Mouse (Mus musculus): ENCODE results near the gene Prm2. TPM values are rescaled to one million over a fixed set of nuclear protein-coding genes. Genes with fewer than 3 reads are reported as not detected.

Gene Prm2
- polyA plus RNA-seq, 1 experiment from 2014 or later: not detected

GRCm38 (mm10) chr16:10788866-10789265, 7.1 kb downstream of the Prm2 start:
- ATAC-seq (ENCODE audit: low FRiP score): no peak
- Histone ChIP-seq H3K9ac (ENCODE audit: low read depth, low read length) (no peak overlapping the region), H3K4me3 (ENCODE audit: low read depth, low read length) (no peak overlapping the region), H3K36me3 (ENCODE audit: control insufficient read depth, insufficient read depth, low read length) (no peaks in the 10 kb centered on the region), H3K4me1 (replicated peaks; ENCODE audit: control insufficient read depth, insufficient read depth, low read length) (no peaks in the 10 kb centered on the region; the same call in 1 of the 2 replicates), H3K4me2 (replicated peaks; ENCODE audit: low read depth, low read length) (no peak overlapping the region), H3K27ac (ENCODE audit: low read depth, low read length) (no peak overlapping the region), H3K9me3 (ENCODE audit: control insufficient read depth, low read length) (no peaks in the 10 kb centered on the region), H3K27me3 (ENCODE audit: control insufficient read depth, insufficient read depth, low read length) (peaks cover 10% of the 10 kb centered on the region)
- DNase-seq (ENCODE audit: low spot score): no peak
- 47% methylated on average over 4 of the region's 4 CpGs for WGBS

- no peaks in the 10 kb centered on the region for H3K36me3 ChIP-seq (ENCODE audit: control insufficient read depth, insufficient read depth, low read length)
- peaks cover 13% of the 10 kb centered on the region for H3K27me3 ChIP-seq (ENCODE audit: control insufficient read depth, insufficient read depth, low read length)
- ATAC-seq (ENCODE audit: low FRiP score) (no peak), DNase-seq (ENCODE audit: low spot score) (no peak)
- no peaks in the 10 kb centered on the region; the same call in 1 of the 2 replicates for H3K4me1 ChIP-seq (replicated peaks; ENCODE audit: control insufficient read depth, insufficient read depth, low read length)
- H3K27ac ChIP-seq (ENCODE audit: low read depth, low read length): no peak within 1 kb of the TSS
- no peaks in the 10 kb centered on the region for H3K9me3 ChIP-seq (ENCODE audit: control insufficient read depth, low read length)
- 53% methylated on average over 16 of the region's 16 CpGs for WGBS
- H3K4me3 ChIP-seq (ENCODE audit: low read depth, low read length): no peak within 1 kb of the TSS
- H3K9ac ChIP-seq (ENCODE audit: low read depth, low read length): no peak within 1 kb of the TSS
- no peak within 1 kb of the TSS for H3K4me2 ChIP-seq (replicated peaks; ENCODE audit: low read depth, low read length)
These were observed 7.7 kb downstream of the Prm2 start, which contains the start of gene Tnp2 for GRCm38 (mm10) chr16:10788271-10788670. Gene Tnp2, minus strand, starts transcription at chr16:10788660.

- no peak overlapping the region for H3K4me2 ChIP-seq (replicated peaks; ENCODE audit: low read depth, low read length)
- no peak for ATAC-seq (ENCODE audit: low FRiP score)
These were observed 8.3 kb downstream of the Prm2 start for GRCm38 (mm10) chr16:10787548-10788058.

DNA sequence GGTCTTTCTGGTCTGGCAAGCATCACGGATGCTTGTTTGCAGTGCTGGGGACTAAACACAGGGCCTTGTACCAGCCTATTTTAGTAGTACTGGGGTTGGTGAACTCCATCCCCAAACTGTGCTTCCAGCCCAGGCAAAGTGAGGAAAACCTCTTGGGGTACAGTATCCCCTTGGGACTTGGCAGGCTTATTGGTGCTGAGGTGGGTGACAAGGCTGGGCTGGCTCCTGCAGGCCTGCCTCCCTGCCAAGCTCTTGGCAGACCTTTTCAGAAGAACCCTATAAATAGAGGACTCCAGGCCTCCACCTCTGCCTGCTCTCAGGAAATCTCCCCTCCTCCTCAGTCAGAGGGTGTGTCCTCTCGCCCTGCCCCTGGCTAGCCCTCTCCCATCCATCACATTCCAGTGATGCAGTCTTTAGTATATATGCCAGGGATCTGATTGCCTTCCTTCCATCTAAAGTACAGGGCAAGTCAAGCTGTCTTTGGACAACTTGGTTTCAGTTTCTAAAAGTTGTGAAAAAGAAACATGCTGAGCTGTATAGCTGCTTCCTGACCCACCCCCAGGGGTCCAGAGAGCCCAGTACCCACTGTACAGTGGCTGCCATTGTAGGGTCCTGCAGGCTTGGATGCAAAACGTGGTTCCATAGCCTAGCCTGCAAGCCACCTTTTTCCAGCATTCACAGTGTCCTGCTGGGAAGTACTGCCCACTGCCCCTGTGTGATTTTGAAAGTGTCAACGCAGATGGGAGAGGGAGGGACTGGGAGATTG, 9.0 kb downstream of the Prm2 start:
- no peak for ATAC-seq (ENCODE audit: low FRiP score)

More at GRCm38 (mm10) chr16:10787548-10788058, 8.3 kb downstream of the Prm2 start:
- 82% methylated on average over 7 of the region's 7 CpGs for WGBS
- no peaks in the 10 kb centered on the region; the same call in 1 of the 2 replicates for H3K4me1 ChIP-seq (replicated peaks; ENCODE audit: control insufficient read depth, insufficient read depth, low read length)
- no peak overlapping the region for H3K27ac ChIP-seq (ENCODE audit: low read depth, low read length)
- DNase-seq (ENCODE audit: low spot score): no peak
- peaks cover 15% of the 10 kb centered on the region for H3K27me3 ChIP-seq (ENCODE audit: control insufficient read depth, insufficient read depth, low read length)
- H3K9me3 ChIP-seq (ENCODE audit: control insufficient read depth, low read length): no peaks in the 10 kb centered on the region
- H3K9ac ChIP-seq (ENCODE audit: low read depth, low read length): no peak overlapping the region
- H3K36me3 ChIP-seq (ENCODE audit: control insufficient read depth, insufficient read depth, low read length): no peaks in the 10 kb centered on the region
- H3K4me3 ChIP-seq (ENCODE audit: low read depth, low read length): no peak overlapping the region

GRCm38 (mm10) chr16:10786288-10786687, 9.6 kb downstream of the Prm2 start:
- peak overlapping the region; percentile 60 for H3K4me3 ChIP-seq (ENCODE audit: low read depth, low read length)
- H3K27me3 ChIP-seq (ENCODE audit: control insufficient read depth, insufficient read depth, low read length): peaks cover 15% of the 10 kb centered on the region
- H3K9me3 ChIP-seq (ENCODE audit: control insufficient read depth, low read length): no peaks in the 10 kb centered on the region
- H3K9ac ChIP-seq (ENCODE audit: low read depth, low read length): peak overlapping the region; percentile 53; the same call in 1 of the 2 replicates
- peak; percentile 90 for DNase-seq (ENCODE audit: low spot score)
- 5% methylated on average over 9 of the region's 9 CpGs for WGBS
- peak; percentile 32 for ATAC-seq (ENCODE audit: low FRiP score)
- no peak overlapping the region; the same call in 1 of the 2 replicates for H3K27ac ChIP-seq (ENCODE audit: low read depth, low read length)
- H3K4me1 ChIP-seq (replicated peaks; ENCODE audit: control insufficient read depth, insufficient read depth, low read length): no peaks in the 10 kb centered on the region; the same call in 1 of the 2 replicates
- peak overlapping the region; percentile 71 for H3K4me2 ChIP-seq (replicated peaks; ENCODE audit: low read depth, low read length)
- no peaks in the 10 kb centered on the region for H3K36me3 ChIP-seq (ENCODE audit: control insufficient read depth, insufficient read depth, low read length)

More for the DNA sequence above, 9.0 kb downstream of the Prm2 start:
- Histone ChIP-seq H3K4me1 (replicated peaks; ENCODE audit: control insufficient read depth, insufficient read depth, low read length) (no peaks in the 10 kb centered on the region; the same call in 1 of the 2 replicates), H3K9ac (ENCODE audit: low read depth, low read length) (no peak overlapping the region), H3K27ac (ENCODE audit: low read depth, low read length) (no peak overlapping the region), H3K4me2 (replicated peaks; ENCODE audit: low read depth, low read length) (no peak overlapping the region), H3K4me3 (ENCODE audit: low read depth, low read length) (no peak overlapping the region), H3K9me3 (ENCODE audit: control insufficient read depth, low read length) (no peaks in the 10 kb centered on the region), H3K36me3 (ENCODE audit: control insufficient read depth, insufficient read depth, low read length) (no peaks in the 10 kb centered on the region), H3K27me3 (ENCODE audit: control insufficient read depth, insufficient read depth, low read length) (peaks cover 15% of the 10 kb centered on the region)
- no peak for DNase-seq (ENCODE audit: low spot score)
- 65% methylated on average over 4 of the region's 4 CpGs for WGBS

GRCm38 (mm10) chr16:10785371-10786231, 10.3 kb downstream of the Prm2 start, which contains the start of gene Socs1:
Gene Socs1, minus strand, starts transcription at chr16:10785536.
- Histone ChIP-seq H3K4me2 (replicated peaks; ENCODE audit: low read depth, low read length) (peak within 1 kb of the TSS; percentile 71), H3K4me1 (replicated peaks; ENCODE audit: control insufficient read depth, insufficient read depth, low read length) (no peaks in the 10 kb centered on the region; the same call in 1 of the 2 replicates), H3K9me3 (ENCODE audit: control insufficient read depth, low read length) (no peaks in the 10 kb centered on the region), H3K36me3 (ENCODE audit: control insufficient read depth, insufficient read depth, low read length) (no peaks in the 10 kb centered on the region), H3K9ac (ENCODE audit: low read depth, low read length) (peak within 1 kb of the TSS; percentile 53), H3K27me3 (ENCODE audit: control insufficient read depth, insufficient read depth, low read length) (peaks cover 15% of the 10 kb centered on the region), H3K4me3 (ENCODE audit: low read depth, low read length) (peak within 1 kb of the TSS; percentile 60), H3K27ac (ENCODE audit: low read depth, low read length) (peak within 1 kb of the TSS; percentile 76)
- peak; percentile 88 for DNase-seq (ENCODE audit: low spot score)
- ATAC-seq (ENCODE audit: low FRiP score): peak; percentile 85
- under 1% methylated on average over 56 of the region's 59 CpGs for WGBS

- H3K4me2 ChIP-seq (replicated peaks; ENCODE audit: low read depth, low read length): peak overlapping the region; percentile 71
- peaks cover 15% of the 10 kb centered on the region for H3K27me3 ChIP-seq (ENCODE audit: control insufficient read depth, insufficient read depth, low read length)
- no peaks in the 10 kb centered on the region for H3K36me3 ChIP-seq (ENCODE audit: control insufficient read depth, insufficient read depth, low read length)
- ATAC-seq (ENCODE audit: low FRiP score) (peak; percentile 78), DNase-seq (ENCODE audit: low spot score) (peak; percentile 96)
- WGBS: under 1% methylated on average over 44 of the region's 55 CpGs
- no peaks in the 10 kb centered on the region; the same call in 1 of the 2 replicates for H3K4me1 ChIP-seq (replicated peaks; ENCODE audit: control insufficient read depth, insufficient read depth, low read length)
- peak overlapping the region; percentile 53 for H3K9ac ChIP-seq (ENCODE audit: low read depth, low read length)
- no peaks in the 10 kb centered on the region for H3K9me3 ChIP-seq (ENCODE audit: control insufficient read depth, low read length)
- peak overlapping the region; percentile 76 for H3K27ac ChIP-seq (ENCODE audit: low read depth, low read length)
- peak overlapping the region; percentile 60 for H3K4me3 ChIP-seq (ENCODE audit: low read depth, low read length)
These were observed 11.1 kb downstream of the Prm2 start for GRCm38 (mm10) chr16:10784793-10785370.
